In the genomic region with DNA sequence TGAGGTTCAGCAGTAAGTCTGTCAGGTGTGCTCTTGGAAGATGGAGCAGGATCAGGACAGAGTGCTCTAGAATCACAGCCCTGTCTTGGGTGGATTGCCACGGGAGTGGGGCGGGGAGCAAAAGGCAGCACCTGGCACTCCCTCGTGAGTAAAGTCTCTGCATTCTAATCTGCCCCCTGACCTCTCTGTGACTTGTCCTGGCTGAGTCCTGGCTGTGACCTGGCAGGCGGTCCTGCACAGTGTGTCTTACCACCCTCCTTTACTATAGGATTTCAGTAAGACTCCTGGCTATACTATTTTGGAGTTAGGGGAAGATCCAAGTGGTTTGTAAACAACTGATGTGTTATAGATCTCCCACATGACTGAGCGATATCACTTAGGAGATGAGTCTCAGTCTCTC, we compare ENCODE assay signal across 12 mouse cellular contexts.
"Had no signal": no experiment of that assay in that cellular context is flagged by ENCODE, and none has a peak within 500 bp of the region (broad histone marks: within the 10 kb centered on the region; RNA-seq: fewer than 3 reads in every experiment).

No protein-coding gene starts in this region.

- H3K27me3 ChIP-seq: neural tube, embryonic 12.5 days had no signal

- DNase-seq: lung, adult 18-20 months; lung, embryonic 14.5 days; lung, postnatal 10 days; lung, postnatal 4 days; right cerebral cortex, postnatal 14 days; spleen, adult 18-20 months; thymus, adult 2 months; thymus, postnatal 25 days; thymus, postnatal 4 days had no signal

- H3K27ac ChIP-seq: midbrain, embryonic 13.5 days; midbrain, embryonic 15.5 days; neural tube, embryonic 12.5 days had no signal

- H3K9me3 ChIP-seq: midbrain, embryonic 13.5 days; midbrain, embryonic 15.5 days; neural tube, embryonic 12.5 days had no signal

- H3K36me3 ChIP-seq: midbrain, embryonic 13.5 days; midbrain, embryonic 15.5 days; neural tube, embryonic 12.5 days had no signal

- H3K4me3 ChIP-seq: midbrain, embryonic 13.5 days; midbrain, embryonic 15.5 days; neural tube, embryonic 12.5 days had no signal
